Mouse (Mus musculus) adrenal gland, postnatal 25 days (tissue): ENCODE data around the gene Gm20458. TPM values are rescaled to one million over a fixed set of nuclear protein-coding genes. Genes with fewer than 3 reads are reported as not detected.

ENCODE experiments used
- DNase-seq: peaks from one replicate; pipeline ENCODE4 v3.0.0; 2021; ENCODE audit warnings: mixed read lengths
- long read RNA-seq: library from polyadenylated mRNA; stranded (forward); transcript quantifications from one replicate; pipeline ENCODE4 v2.0.0, GENCODE M21; 2021
- total RNA-seq: library from RNA; stranded (reverse); gene quantifications from 2 replicates; pipeline ENCODE4 v1.2.3, GENCODE M21; 2021

Gm20458 gene
- total RNA-seq: 4.0 TPM in 1 of 2 replicates, not detected in the other
- long read RNA-seq, partial matches to known transcripts: 0 of 1 reads
- long read RNA-seq, other reads (novel, unspliced or antisense): 1 of 1 reads

GRCm38 (mm10) chr2:164460745-164461551 lies at the start of gene Gm20458:
Gene Gm20458, plus strand, starts transcription at chr2:164460967.
- peak; percentile 93 for DNase-seq

GRCm38 (mm10) chr2:164414167-164414566 lies 46.6 kb upstream of the Gm20458 start:
- no peak for DNase-seq

GRCm38 (mm10) chr2:164414581-164414980 lies 46.2 kb upstream of the Gm20458 start:
- no peak for DNase-seq

- DNase-seq: peak; percentile 42
Observed at GRCm38 (mm10) chr2:164417198-164417597, 43.6 kb upstream of the Gm20458 start.

- DNase-seq: no peak
Observed at GRCm38 (mm10) chr2:164418308-164418875, 42.4 kb upstream of the Gm20458 start.

GRCm38 (mm10) chr2:164419489-164419888 lies 41.3 kb upstream of the Gm20458 start:
- DNase-seq: no peak

GRCm38 (mm10) chr2:164421306-164421705 lies 39.5 kb upstream of the Gm20458 start:
- no peak for DNase-seq

GRCm38 (mm10) chr2:164421979-164422378 lies 38.8 kb upstream of the Gm20458 start:
- DNase-seq: no peak

GRCm38 (mm10) chr2:164422675-164423393 lies 37.9 kb upstream of the Gm20458 start:
- no peak for DNase-seq

- no peak for DNase-seq
Observed at GRCm38 (mm10) chr2:164423464-164423863, 37.3 kb upstream of the Gm20458 start.

- DNase-seq: no peak
Observed at GRCm38 (mm10) chr2:164424406-164424805, 36.4 kb upstream of the Gm20458 start.

GRCm38 (mm10) chr2:164425401-164425800 lies 35.4 kb upstream of the Gm20458 start:
- DNase-seq: no peak

GRCm38 (mm10) chr2:164426121-164426520 lies 34.6 kb upstream of the Gm20458 start:
- DNase-seq: no peak

- no peak for DNase-seq
Observed at GRCm38 (mm10) chr2:164426952-164427351, 33.8 kb upstream of the Gm20458 start.

GRCm38 (mm10) chr2:164428451-164428850 lies 32.3 kb upstream of the Gm20458 start:
- DNase-seq: no peak

GRCm38 (mm10) chr2:164429881-164430615 lies 30.7 kb upstream of the Gm20458 start:
- no peak for DNase-seq

GRCm38 (mm10) chr2:164430697-164431096 lies 30.1 kb upstream of the Gm20458 start:
- DNase-seq: no peak

GRCm38 (mm10) chr2:164431676-164432465 lies 28.9 kb upstream of the Gm20458 start:
- no peak for DNase-seq

GRCm38 (mm10) chr2:164432541-164433191 lies 28.1 kb upstream of the Gm20458 start:
- no peak for DNase-seq

GRCm38 (mm10) chr2:164433278-164433895 lies 27.4 kb upstream of the Gm20458 start:
- no peak for DNase-seq
